Mouse (Mus musculus) myocyte (in vitro differentiated cells): Measurements from ENCODE around the gene Iffo2.

Experiments
- CEBPB ChIP-seq: IDR thresholded peaks from 2 replicates; pipeline ENCODE4 v1.6.1; 2011; ENCODE audit warnings: mild to moderate bottlenecking, moderate library complexity; ENCODE audit not compliant: poor library complexity, insufficient read depth, severe bottlenecking
- E2F4 ChIP-seq: IDR thresholded peaks from one replicate; pipeline ENCODE4 v1.6.1; 2011; ENCODE audit warnings: mild to moderate bottlenecking, control low read depth, moderate library complexity; ENCODE audit not compliant: insufficient read depth
- MAX ChIP-seq: IDR thresholded peaks from one replicate; pipeline ENCODE4 v1.6.1; 2011; ENCODE audit warnings: low read depth, mild to moderate bottlenecking, control low read depth
- MYOD1 ChIP-seq, 3 experiments: IDR thresholded peaks; one replicate each; pipeline ENCODE4 v1.6.1; 2011; ENCODE audit warnings: control low read depth in 2 of 3, low read depth in 2 of 3, mild to moderate bottlenecking in 2 of 3, moderate library complexity in 1 of 3; ENCODE audit not compliant: insufficient read length in 2 of 3, control insufficient read depth in 1 of 3
- MYOG ChIP-seq, 3 experiments: IDR thresholded peaks; one replicate each; pipeline ENCODE4 v1.6.1; 2011; ENCODE audit warnings: control low read depth in 2 of 3, low read depth in 2 of 3, mild to moderate bottlenecking in 2 of 3; ENCODE audit not compliant: insufficient read length in 2 of 3, control insufficient read depth in 1 of 3, insufficient read depth in 1 of 3
- POLR2A ChIP-seq: IDR thresholded peaks from one replicate; pipeline ENCODE4 v1.6.1; 2011; ENCODE audit warnings: low read depth, mild to moderate bottlenecking, control low read depth, moderate library complexity; ENCODE audit not compliant: insufficient read length
- POLR2AphosphoS2 ChIP-seq: IDR thresholded peaks from one replicate; pipeline ENCODE4 v1.6.1; 2011; ENCODE audit warnings: low read depth, control low read depth; ENCODE audit not compliant: insufficient read length
- REST ChIP-seq: IDR thresholded peaks from one replicate; pipeline ENCODE4 v1.6.1; 2011; ENCODE audit warnings: mild to moderate bottlenecking, control low read depth, moderate library complexity; ENCODE audit not compliant: insufficient read depth, insufficient read length
- SRF ChIP-seq: IDR thresholded peaks from one replicate; pipeline ENCODE4 v1.6.1; 2011; ENCODE audit warnings: low read depth; ENCODE audit not compliant: control insufficient read depth, insufficient read length
- TCF12 ChIP-seq: IDR thresholded peaks from one replicate; pipeline ENCODE4 v1.6.1; 2011; ENCODE audit warnings: mild to moderate bottlenecking, control low read depth; ENCODE audit not compliant: poor library complexity, insufficient read depth, severe bottlenecking
- TCF3 ChIP-seq: IDR thresholded peaks from one replicate; pipeline ENCODE4 v1.6.1; 2011; ENCODE audit warnings: low read depth, control low read depth; ENCODE audit not compliant: insufficient read length
- USF1 ChIP-seq: IDR thresholded peaks from one replicate; pipeline ENCODE4 v1.6.1; 2011; ENCODE audit warnings: low read depth, mild to moderate bottlenecking, control low read depth, moderate library complexity

GRCm38 (mm10) chr4:139490413-139491055, 39.8 kb upstream of the Iffo2 start:
- TF ChIP-seq POLR2A (no peak), MYOG (IDR thresholded peaks at IDR 0.05; ENCODE audit: control insufficient read depth in 1 of 3, insufficient read depth in 1 of 3, insufficient read length in 2 of 3, low read depth in 2 of 3) (peak in 1 of 3 experiments; percentile 61), POLR2AphosphoS2 (no peak), TCF12 (no peak), MAX (no peak), E2F4 (no peak), CEBPB (no peak), TCF3 (no peak), MYOD1 (IDR thresholded peaks at IDR 0.05; ENCODE audit: control insufficient read depth in 1 of 3, insufficient read length in 2 of 3, low read depth in 2 of 3) (no peak), USF1 (no peak), SRF (no peak), REST (no peak)
